Mouse (Mus musculus) brown adipose tissue, adult 24 weeks (tissue): ENCODE data around the gene Esr1. TPM values are rescaled to one million over a fixed set of nuclear protein-coding genes. Genes with fewer than 3 reads are reported as not detected.

ENCODE experiments used
- H3K27ac ChIP-seq: fragments of 200-500 bp; replicated peaks from 2 replicates; pipeline ENCODE4 v1.5.1; 2012; ENCODE audit warnings: low read depth, mild to moderate bottlenecking, low read length
- H3K4me1 ChIP-seq: fragments of 200-500 bp; 2 replicates; pipeline ENCODE4 v1.6.1; 2012; ENCODE audit warnings: low read length, mixed read lengths; ENCODE audit not compliant: control insufficient read depth, insufficient read depth, insufficient read length
- H3K4me3 ChIP-seq: fragments of 200-500 bp; 2 replicates; pipeline ENCODE4 v1.5.1; 2012; ENCODE audit warnings: low read depth, mild to moderate bottlenecking, low read length, moderate library complexity; ENCODE audit not compliant: insufficient read depth
- polyA plus RNA-seq: library from polyadenylated mRNA; stranded (reverse); fragments of >200 nt; gene quantifications from 2 replicates; pipeline ENCODE4 v1.2.4, GENCODE M21; 2012; ENCODE audit not compliant: missing spikeins, insufficient read depth, insufficient read length

Esr1 gene
- polyA plus RNA-seq, 1 experiment = 11.3 TPM

GRCm38 (mm10) chr10:4787003-4787628 is 175.7 kb downstream of the Esr1 start:
- Histone ChIP-seq H3K4me3 (no peak overlapping the region), H3K4me1 (no peaks in the 10 kb centered on the region), H3K27ac (no peak overlapping the region)

DNA sequence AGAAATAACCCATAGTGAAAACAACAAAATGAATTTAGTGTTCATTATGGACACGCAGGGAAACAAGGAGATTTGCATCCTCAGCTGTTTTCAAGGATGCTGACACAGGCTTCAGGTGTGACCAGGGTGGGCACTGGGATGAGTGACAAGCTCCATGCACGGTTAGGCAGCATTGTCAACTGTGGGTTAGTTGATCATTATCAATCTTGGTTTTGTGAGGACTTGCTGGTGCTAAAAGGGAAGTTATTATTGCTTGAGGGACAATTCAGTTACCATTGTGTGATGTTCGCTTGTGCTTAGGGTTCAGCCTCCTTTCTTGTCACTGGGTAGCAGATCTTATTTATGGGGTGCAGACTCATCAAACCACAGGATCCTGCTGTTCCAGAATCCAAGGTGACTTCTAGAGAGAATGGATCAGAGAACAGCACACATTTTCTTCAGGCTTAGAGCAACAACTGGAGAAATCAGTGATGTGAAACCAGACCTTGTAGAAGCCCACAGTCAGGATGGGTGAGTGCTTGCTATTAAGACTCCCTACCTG is 186.9 kb downstream of the Esr1 start:
- H3K27ac ChIP-seq = no peak overlapping the region
- H3K4me1 ChIP-seq = no peaks in the 10 kb centered on the region
- H3K4me3 ChIP-seq = no peak overlapping the region

- H3K27ac ChIP-seq = no peak overlapping the region
- no peak overlapping the region for H3K4me3 ChIP-seq
- no peaks in the 10 kb centered on the region for H3K4me1 ChIP-seq
These were observed 213.0 kb downstream of the Esr1 start for GRCm38 (mm10) chr10:4824366-4824765.

DNA sequence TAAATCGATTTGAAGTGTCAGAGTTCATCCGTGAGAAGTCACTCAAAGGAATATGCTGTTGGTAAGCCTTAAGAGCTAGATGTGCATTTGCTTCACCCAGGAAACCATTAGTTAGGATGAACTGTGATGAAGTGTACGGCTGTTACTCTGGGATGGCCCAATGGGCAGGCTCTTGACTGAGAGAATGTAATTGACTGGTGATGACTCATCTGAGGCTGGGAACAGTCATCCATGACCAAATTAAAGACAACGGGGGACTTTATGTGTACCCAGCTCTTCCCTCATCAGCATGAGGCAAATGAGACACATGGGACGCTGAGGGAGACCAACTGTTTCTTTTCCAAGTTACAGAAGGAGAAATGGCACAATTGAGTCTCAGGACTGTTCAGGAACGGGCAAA is 219.2 kb downstream of the Esr1 start:
- Histone ChIP-seq H3K4me3 (no peak overlapping the region), H3K27ac (no peak overlapping the region), H3K4me1 (no peaks in the 10 kb centered on the region)

GRCm38 (mm10) chr10:4838099-4838498 is 226.7 kb downstream of the Esr1 start:
- Histone ChIP-seq H3K4me3 (no peak overlapping the region), H3K27ac (no peak overlapping the region), H3K4me1 (no peaks in the 10 kb centered on the region)

GRCm38 (mm10) chr10:4841039-4841438 is 229.6 kb downstream of the Esr1 start:
- no peaks in the 10 kb centered on the region for H3K4me1 ChIP-seq
- no peak overlapping the region for H3K27ac ChIP-seq
- no peak overlapping the region for H3K4me3 ChIP-seq

DNA sequence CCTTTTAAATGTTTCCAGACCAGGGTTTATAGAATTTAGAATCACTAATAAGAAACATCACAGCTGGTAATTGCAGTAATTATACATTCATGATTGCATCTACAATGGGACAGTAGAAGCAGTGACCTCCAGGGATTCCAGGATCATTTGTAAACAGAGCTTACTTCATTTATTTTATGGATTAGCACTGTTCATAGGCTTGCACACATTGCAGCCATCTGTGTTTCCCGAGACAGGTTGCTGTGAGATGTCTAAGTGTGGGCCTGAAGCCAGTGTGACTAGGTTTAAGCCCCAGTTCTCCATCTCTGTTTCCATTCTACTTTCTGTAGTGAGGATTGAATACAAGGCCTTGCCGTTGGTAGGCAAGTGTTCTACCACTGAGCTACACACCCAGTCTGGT is 236.1 kb downstream of the Esr1 start:
- no peak overlapping the region for H3K4me3 ChIP-seq

GRCm38 (mm10) chr10:4849881-4850280 is 238.5 kb downstream of the Esr1 start:
- no peaks in the 10 kb centered on the region for H3K4me1 ChIP-seq
- H3K27ac ChIP-seq = no peak overlapping the region
- no peak overlapping the region for H3K4me3 ChIP-seq

More for the DNA sequence above, 236.1 kb downstream of the Esr1 start:
- Histone ChIP-seq H3K4me1 (no peaks in the 10 kb centered on the region), H3K27ac (no peak overlapping the region)

GRCm38 (mm10) chr10:4875076-4875737 is 263.8 kb downstream of the Esr1 start:
- Histone ChIP-seq H3K4me1 (no peaks in the 10 kb centered on the region), H3K27ac (no peak overlapping the region), H3K4me3 (no peak overlapping the region)

GRCm38 (mm10) chr10:4881391-4881790 is 270.0 kb downstream of the Esr1 start:
- no peak overlapping the region for H3K27ac ChIP-seq
- H3K4me1 ChIP-seq = no peaks in the 10 kb centered on the region
- H3K4me3 ChIP-seq = no peak overlapping the region

DNA sequence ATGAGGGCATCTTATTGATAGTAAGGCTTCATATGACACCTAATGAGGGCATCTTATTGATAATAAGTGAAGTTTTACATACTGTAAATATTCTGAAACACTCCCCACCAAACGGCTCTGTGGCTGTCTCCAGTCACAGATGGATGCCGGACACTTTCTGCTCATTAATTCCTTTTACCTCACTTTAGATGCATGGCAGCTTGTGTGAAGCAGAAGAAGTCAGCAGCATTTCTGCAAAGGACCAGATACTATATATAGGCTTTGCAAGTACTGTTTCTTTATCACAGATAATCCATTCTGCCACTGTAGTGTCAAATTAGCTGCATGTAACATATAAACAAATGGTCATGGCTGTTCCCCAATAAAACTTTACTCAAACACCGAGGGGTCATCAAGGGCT is 274.1 kb downstream of the Esr1 start:
- no peaks in the 10 kb centered on the region for H3K4me1 ChIP-seq
- H3K27ac ChIP-seq = no peak overlapping the region

DNA sequence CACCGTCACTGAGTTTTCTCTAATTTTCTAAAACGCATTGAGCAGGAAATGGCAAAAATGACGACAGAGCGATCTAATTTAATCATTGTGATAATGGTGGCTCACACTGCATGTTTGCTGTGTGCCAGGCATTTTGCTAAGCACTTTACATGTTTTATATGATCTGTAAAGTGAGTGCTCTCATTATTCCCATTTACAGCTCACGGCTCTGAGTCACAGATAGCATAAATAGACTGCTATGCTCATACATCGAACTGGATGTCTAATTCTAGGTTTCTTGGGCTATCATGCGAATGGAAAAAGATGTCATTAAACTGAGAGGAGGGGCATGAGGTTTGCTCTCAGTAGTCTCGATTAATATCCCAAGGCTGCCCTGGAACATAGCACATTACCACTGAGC is 274.6 kb downstream of the Esr1 start:
- Histone ChIP-seq H3K4me1 (no peaks in the 10 kb centered on the region), H3K27ac (no peak overlapping the region), H3K4me3 (no peak overlapping the region)

More for the DNA sequence above, 274.1 kb downstream of the Esr1 start:
- no peak overlapping the region for H3K4me3 ChIP-seq

GRCm38 (mm10) chr10:4893475-4893874 is 282.1 kb downstream of the Esr1 start:
- Histone ChIP-seq H3K4me1 (no peaks in the 10 kb centered on the region), H3K4me3 (no peak overlapping the region), H3K27ac (no peak overlapping the region)

- H3K27ac ChIP-seq = no peak overlapping the region
- H3K4me1 ChIP-seq = no peaks in the 10 kb centered on the region
- H3K4me3 ChIP-seq = no peak overlapping the region
These were observed 286.4 kb downstream of the Esr1 start for GRCm38 (mm10) chr10:4897789-4898188.

DNA sequence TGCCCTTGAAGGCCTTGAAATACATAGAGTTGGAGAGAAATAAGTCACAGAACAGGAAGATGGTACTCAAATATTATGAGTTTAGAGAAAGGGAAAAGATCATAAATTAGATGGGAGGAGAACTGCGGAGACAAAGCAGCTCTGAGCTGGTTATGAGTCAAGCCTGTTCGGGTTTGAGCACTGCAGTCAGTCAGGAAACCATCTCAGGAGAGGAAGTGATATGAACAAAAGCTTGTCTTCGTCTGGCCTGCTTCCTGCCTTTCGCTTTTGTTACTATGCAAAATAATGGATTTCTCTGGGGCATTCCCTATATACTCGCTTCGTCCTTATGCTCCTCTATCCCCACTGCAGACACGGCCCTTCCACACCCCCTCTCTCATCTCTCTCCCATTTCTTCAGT is 288.9 kb downstream of the Esr1 start:
- Histone ChIP-seq H3K4me1 (no peaks in the 10 kb centered on the region), H3K27ac (no peak overlapping the region), H3K4me3 (no peak overlapping the region)

- H3K4me1 ChIP-seq = no peaks in the 10 kb centered on the region
- H3K27ac ChIP-seq = no peak overlapping the region
- no peak overlapping the region for H3K4me3 ChIP-seq
These were observed 297.9 kb downstream of the Esr1 start for GRCm38 (mm10) chr10:4909271-4909670.
